Mouse (Mus musculus) heart, embryonic 12.5 days (tissue): ENCODE measurements around the gene Gli1. TPM values are rescaled to one million over a fixed set of nuclear protein-coding genes. Genes with fewer than 3 reads are reported as not detected.

Experiments used
- ATAC-seq: fragments of 200-750 bp; cut with Nextera tagmentation; 2 replicates; pipeline ENCODE4 v1.8.0; 2017; ENCODE audit warnings: moderate TSS enrichment, moderate library complexity; ENCODE audit not compliant: insufficient number of reproducible peaks, low FRiP score
- H3K27ac ChIP-seq: fragments of 300-500 bp; sonication (generic); 2 replicates; pipeline ENCODE4 v1.5.1; 2016; ENCODE audit warnings: mild to moderate bottlenecking, moderate library complexity; ENCODE audit not compliant: poor library complexity, severe bottlenecking
- H3K27me3 ChIP-seq: fragments of 300-500 bp; sonication (generic); replicated peaks from 2 replicates; pipeline ENCODE4 v1.6.1; 2016; ENCODE audit warnings: mild to moderate bottlenecking, moderate library complexity
- H3K36me3 ChIP-seq: fragments of 300-500 bp; sonication (generic); 2 replicates; pipeline ENCODE4 v1.6.1; 2016; ENCODE audit warnings: mild to moderate bottlenecking, moderate library complexity
- H3K4me1 ChIP-seq: fragments of 300-500 bp; sonication (generic); replicated peaks from 2 replicates; pipeline ENCODE4 v1.6.1; 2016; ENCODE audit warnings: mild to moderate bottlenecking
- H3K4me2 ChIP-seq: fragments of 300-500 bp; sonication (generic); 2 replicates; pipeline ENCODE4 v1.6.1; 2016; ENCODE audit warnings: mild to moderate bottlenecking, moderate library complexity
- H3K4me3 ChIP-seq: fragments of 300-500 bp; sonication (generic); 2 replicates; pipeline ENCODE4 v1.5.1; 2016; ENCODE audit warnings: mild to moderate bottlenecking
- H3K9ac ChIP-seq: fragments of 300-500 bp; sonication (generic); 2 replicates; pipeline ENCODE4 v1.6.1; 2016; ENCODE audit warnings: mild to moderate bottlenecking, moderate library complexity
- H3K9me3 ChIP-seq: fragments of 300-500 bp; sonication (generic); replicated peaks from 2 replicates; pipeline ENCODE4 v1.6.1; 2016; ENCODE audit warnings: mild to moderate bottlenecking, moderate library complexity
- WGBS: fragments of 180-500 bp; shearing (Covaris S2); methylation state at CpG from one replicate; pipeline ENCODE4 v1.1.7; 2016; 5-methylcytosine and 5-hydroxymethylcytosine counted together
- polyA plus RNA-seq: library from polyadenylated mRNA; unstranded; fragments of >200 nt; fragmentation: Nextera tagmentation; extraction: Ambion mirVana; gene quantifications from 2 replicates; pipeline ENCODE4 v1.2.1, GENCODE M21; 2016

Gli1 gene
- polyA plus RNA-seq, 1 experiment from 2014 or later: 0.31 TPM

- Histone ChIP-seq H3K9me3 (no peaks in the 10 kb centered on the region), H3K4me3 (no peak overlapping the region), H3K27me3 (no peaks in the 10 kb centered on the region), H3K36me3 (peaks cover 97% of the 10 kb centered on the region), H3K4me1 (peaks cover 37% of the 10 kb centered on the region), H3K9ac (0 out of 2 replicates have a peak overlapping the region, but pooled peaks have one; percentile 29), H3K27ac (no peak overlapping the region), H3K4me2 (no peak overlapping the region)
- ATAC-seq: no peak
- WGBS: 79% methylated on average over 13 of the region's 13 CpGs
These were observed 59.1 kb downstream of the Gli1 start for GRCm38 (mm10) chr10:127282620-127283215.

GRCm38 (mm10) chr10:127281316-127281715 is 60.5 kb downstream of the Gli1 start:
- Histone ChIP-seq H3K4me3 (no peak overlapping the region), H3K36me3 (peaks cover 100% of the 10 kb centered on the region), H3K9ac (no peak overlapping the region), H3K27ac (no peak overlapping the region), H3K4me2 (no peak overlapping the region), H3K4me1 (peaks cover 23% of the 10 kb centered on the region), H3K27me3 (no peaks in the 10 kb centered on the region), H3K9me3 (no peaks in the 10 kb centered on the region)
- ATAC-seq: no peak
- WGBS: 88% methylated on average over 8 of the region's 8 CpGs

Other genes with a start within 250 kb of the Gli1 start
- gene Os9, start 220.8 kb downstream of the Gli1 start, polyA plus RNA-seq: 52.2 and 52.4 TPM in 2 replicates
- gene B4galnt1, start 176.7 kb downstream of the Gli1 start, polyA plus RNA-seq: 1.9 and 2.4 TPM in 2 replicates
- 20.2 and 21.0 TPM in 2 replicates for gene Slc26a10, start 161.3 kb downstream of the Gli1 start, polyA plus RNA-seq
- gene Arhgef25, start 151.9 kb downstream of the Gli1 start, polyA plus RNA-seq: 21.3 and 23.1 TPM in 2 replicates
- 74.3 and 75.1 TPM in 2 replicates for gene Dtx3, start 146.2 kb downstream of the Gli1 start, polyA plus RNA-seq
- gene Pip4k2c, start 130.4 kb downstream of the Gli1 start, polyA plus RNA-seq: 29.7 and 31.5 TPM in 2 replicates
- gene Kif5a, start 78.6 kb downstream of the Gli1 start, polyA plus RNA-seq: 0.37 and 0.79 TPM in 2 replicates
- 133 and 136 TPM in 2 replicates for gene Dctn2, start 75.6 kb downstream of the Gli1 start, polyA plus RNA-seq
- 13.6 and 14.6 TPM in 2 replicates for gene Mbd6, start 53.0 kb downstream of the Gli1 start, polyA plus RNA-seq
- 107 and 110 TPM in 2 replicates for gene Mars, start 30.2 kb downstream of the Gli1 start, polyA plus RNA-seq
- gene Arhgap9, start 20.0 kb downstream of the Gli1 start, polyA plus RNA-seq: 0.89 and 1.8 TPM in 2 replicates
- gene Inhbe, start 12.4 kb upstream of the Gli1 start, polyA plus RNA-seq: not detected in 2 replicates
- not detected in 2 replicates for gene Inhbc, start 28.5 kb upstream of the Gli1 start, polyA plus RNA-seq
- 35.8 and 36.6 TPM in 2 replicates for gene R3hdm2, start 38.4 kb upstream of the Gli1 start, polyA plus RNA-seq
- 0.50 and 1.1 TPM in 2 replicates for gene Stac3, start 159.7 kb upstream of the Gli1 start, polyA plus RNA-seq
- 19.5 and 24.4 TPM in 2 replicates for gene Ndufa4l2, start 173.0 kb upstream of the Gli1 start, polyA plus RNA-seq
- gene Shmt2, start 180.5 kb upstream of the Gli1 start, polyA plus RNA-seq: 80.4 and 83.8 TPM in 2 replicates
- gene Nxph4, start 192.6 kb upstream of the Gli1 start, polyA plus RNA-seq: 0.33 and 0.65 TPM in 2 replicates